Mouse (Mus musculus) stomach, postnatal 0 days (tissue): ENCODE results near the gene Abca13.

ENCODE experiments used
- CTCF ChIP-seq: IDR thresholded peaks from 2 replicates; pipeline ENCODE4 v1.5.1; 2016; ENCODE audit warnings: antibody characterized with exemption, low read depth, mild to moderate bottlenecking, moderate library complexity
- EP300 ChIP-seq: optimal IDR thresholded peaks from 2 replicates; pipeline ENCODE3; 2016; ENCODE audit warnings: antibody characterized with exemption

DNA sequence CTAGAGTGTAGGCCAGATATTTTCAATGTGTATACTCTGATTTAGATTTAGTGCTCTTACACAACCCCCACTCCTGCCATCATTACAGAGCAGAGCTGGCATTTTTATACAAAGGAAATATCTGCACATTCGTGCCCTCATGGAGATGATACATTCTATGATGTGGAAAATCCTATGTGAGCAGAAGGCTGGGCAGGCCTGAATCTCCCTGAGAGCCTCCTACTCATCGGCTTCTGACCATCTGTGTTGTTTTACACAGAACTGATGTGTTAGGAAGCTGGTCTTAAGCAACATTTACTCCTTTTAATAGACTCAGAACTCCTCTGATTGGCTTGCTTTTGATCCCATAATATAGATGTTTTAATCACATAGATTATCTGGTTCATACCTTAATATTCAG, 376.6 kb downstream of the Abca13 start:
- TF ChIP-seq CTCF (no peak), EP300 (no peak)
